Mouse (Mus musculus) ovary, postnatal 14 days (tissue): ENCODE measurements at regions not wholly inside any gene's neighbourhood (a gene's known extent, or its start where the extent isn't known, plus 50 kb on each side); places are given as distances from the start of the nearest gene placed in this dataset.

Experiments
- DNase-seq: peaks from one replicate; pipeline ENCODE4 v3.0.0; 2022; ENCODE audit warnings: low spot score

DNA sequence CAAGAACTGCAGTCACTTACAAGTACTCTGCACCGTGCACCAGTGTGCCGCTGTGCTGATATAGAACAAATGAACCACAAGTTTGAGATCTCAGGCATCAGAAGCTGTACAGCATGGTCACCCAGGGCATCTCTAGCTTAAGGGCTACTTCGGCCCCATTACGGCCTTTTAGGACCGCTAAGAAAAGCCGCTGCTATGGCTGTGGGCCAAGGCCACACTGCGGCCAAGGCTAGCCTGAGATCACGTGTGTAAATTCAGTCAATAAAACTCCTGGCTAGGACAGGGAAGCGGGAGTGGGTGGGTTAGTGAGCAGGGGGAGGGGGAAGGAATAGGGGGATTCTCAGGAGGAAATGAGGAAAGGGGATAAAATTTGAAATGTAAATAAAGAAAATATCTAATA, 50.9 kb upstream of the Atp12a start:
- peak; percentile 26 for DNase-seq

DNA sequence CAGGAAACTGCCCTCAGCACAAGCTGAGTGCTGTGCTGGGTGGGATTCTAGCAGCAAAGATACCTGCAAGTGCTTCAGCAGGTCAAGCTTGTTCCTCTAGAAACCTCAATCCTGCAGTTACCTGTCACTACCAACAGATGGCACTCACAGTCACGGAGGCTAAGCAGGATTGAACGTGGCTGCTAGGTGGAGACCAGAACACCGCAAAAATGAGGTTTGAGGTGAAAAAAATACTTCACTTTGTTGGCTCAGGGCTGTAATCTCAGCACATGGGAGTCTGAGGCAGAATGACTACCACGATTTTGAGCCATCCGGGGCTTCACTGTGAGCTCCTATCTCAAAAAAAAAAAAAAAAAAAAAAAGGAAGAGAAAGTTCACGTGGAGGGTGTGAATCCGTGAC, 50.4 kb upstream of the Atp12a start:
- peak; percentile 42 for DNase-seq
